Mouse (Mus musculus) T-cell, adult 66 days (primary cell): Measurements from ENCODE around the gene Kcnk2. TPM values are rescaled to one million over a fixed set of nuclear protein-coding genes. Genes with fewer than 3 reads are reported as not detected.

Experiments
- total RNA-seq, 2 experiments: library from RNA; stranded (reverse); gene quantifications; 3 replicates in 1 of 2; 4 replicates in 1 of 2; pipeline ENCODE4 v1.2.4; 2023

Kcnk2 gene
- not detected for total RNA-seq

GRCm38 (mm10) chr1:189402223-189402943 is at the start of gene Kcnk2:
Gene Kcnk2 (minus strand): TSS chr1:189402273.

